Mouse (Mus musculus) testis, adult 2 months (tissue): Measurements from ENCODE around the gene Eif1ad. TPM values are rescaled to one million over a fixed set of nuclear protein-coding genes. Genes with fewer than 3 reads are reported as not detected.

ENCODE experiments used
- H3K27ac ChIP-seq: fragments of 200-500 bp; 2 replicates; pipeline ENCODE4 v1.5.1; 2012; ENCODE audit warnings: low read depth, low read length; ENCODE audit not compliant: control insufficient read depth, insufficient read depth
- H3K27me3 ChIP-seq: fragments of 200-500 bp; 2 replicates; pipeline ENCODE4 v1.6.1; 2012; ENCODE audit warnings: mild to moderate bottlenecking, low read length, moderate library complexity; ENCODE audit not compliant: control insufficient read depth, insufficient read depth
- H3K36me3 ChIP-seq: fragments of 200-500 bp; 2 replicates; pipeline ENCODE4 v1.6.1; 2012; ENCODE audit warnings: mild to moderate bottlenecking, low read length; ENCODE audit not compliant: control insufficient read depth, insufficient read depth
- H3K4me1 ChIP-seq: fragments of 200-500 bp; 2 replicates; pipeline ENCODE4 v1.6.1; 2012; ENCODE audit warnings: low read length; ENCODE audit not compliant: control insufficient read depth, insufficient read depth
- H3K4me3 ChIP-seq: fragments of 200-500 bp; 2 replicates; pipeline ENCODE4 v1.5.1; 2012; ENCODE audit warnings: low read depth, mild to moderate bottlenecking, low read length, moderate library complexity, mixed read lengths; ENCODE audit not compliant: control insufficient read depth
- CTCF ChIP-seq: fragments of 200-500 bp; IDR thresholded peaks from 2 replicates; pipeline ENCODE4 v1.5.1; 2012; ENCODE audit warnings: low read depth, mild to moderate bottlenecking, inconsistent platforms, low read length, moderate library complexity; ENCODE audit not compliant: control insufficient read depth, insufficient read depth, insufficient replicate concordance
- POLR2A ChIP-seq: fragments of 200-500 bp; IDR thresholded peaks from 2 replicates; pipeline ENCODE4 v1.6.1; 2012; ENCODE audit warnings: low read depth, mild to moderate bottlenecking, inconsistent platforms, low read length, moderate library complexity; ENCODE audit not compliant: control insufficient read depth
- polyA plus RNA-seq: library from polyadenylated mRNA; depleted of rRNA; stranded (reverse); fragments of >200 nt; gene quantifications from 2 replicates; pipeline ENCODE4 v1.2.3, GENCODE M21; 2012; rRNA removed

Gene Eif1ad
- polyA plus RNA-seq, 1 experiment, result 24.5 TPM

DNA sequence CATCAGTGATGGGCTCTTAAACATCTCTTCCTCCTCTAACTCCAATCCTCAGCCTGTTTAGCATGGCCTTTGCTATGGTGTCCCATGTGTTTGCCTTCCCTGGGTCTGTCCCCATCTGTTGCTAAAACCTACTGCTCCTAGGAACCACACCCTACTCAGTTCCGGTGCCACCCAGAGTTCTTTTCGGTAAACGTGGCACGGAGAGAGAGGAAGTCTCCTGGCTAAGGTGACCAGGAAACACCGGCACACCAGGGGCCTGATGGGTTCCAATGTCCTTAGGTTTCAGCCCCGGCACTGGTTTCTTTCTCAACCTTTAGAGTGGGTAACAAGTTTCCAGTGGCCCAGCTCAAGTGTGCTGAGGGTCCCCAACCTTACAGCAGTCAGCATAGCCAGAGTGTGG lies 54.0 kb downstream of the Eif1ad start:
- TF ChIP-seq POLR2A (no peak), CTCF (no peak)
- no peak overlapping the region for H3K4me3 ChIP-seq
- H3K27ac ChIP-seq, result no peak overlapping the region
- peaks cover 15% of the 10 kb centered on the region for H3K4me1 ChIP-seq
- H3K36me3 ChIP-seq, result peaks cover 2% of the 10 kb centered on the region
- H3K27me3 ChIP-seq, result no peaks in the 10 kb centered on the region

Other genes with a start within 250 kb of the Eif1ad start
- gene Klc2, start 248.2 kb upstream of the Eif1ad start, polyA plus RNA-seq, result 92.7 and 92.9 TPM in 2 replicates
- 163 and 169 TPM in 2 replicates for gene Pacs1, start 93.6 kb upstream of the Eif1ad start, polyA plus RNA-seq
- 92.2 and 93.4 TPM in 2 replicates for gene Sf3b2, start 71.3 kb upstream of the Eif1ad start, polyA plus RNA-seq
- 2.2 and 2.4 TPM in 2 replicates for gene Gal3st3, start 68.4 kb upstream of the Eif1ad start, polyA plus RNA-seq
- 219 and 262 TPM in 2 replicates for gene Catsper1, start 31.0 kb upstream of the Eif1ad start, polyA plus RNA-seq
- gene Cst6, start 17.2 kb upstream of the Eif1ad start, polyA plus RNA-seq, result 0.85 and 1.5 TPM in 2 replicates
- gene Banf1, start 427 bp downstream of the Eif1ad start, polyA plus RNA-seq, result 105 and 120 TPM in 2 replicates
- 27.4 and 32.8 TPM in 2 replicates for gene Sart1, start 22.0 kb downstream of the Eif1ad start, polyA plus RNA-seq
- gene Tsga10ip, start 35.8 kb downstream of the Eif1ad start, polyA plus RNA-seq, result 353 and 423 TPM in 2 replicates
- gene Drap1, start 58.2 kb downstream of the Eif1ad start, polyA plus RNA-seq, result 290 and 345 TPM in 2 replicates
- 82.3 and 88.1 TPM in 2 replicates for gene AI837181, start 58.4 kb downstream of the Eif1ad start, polyA plus RNA-seq
- 3.2 TPM in 2 replicates for gene Fosl1, start 80.8 kb downstream of the Eif1ad start, polyA plus RNA-seq
- gene Ccdc85b, start 91.2 kb downstream of the Eif1ad start, polyA plus RNA-seq, result 0.65 and 0.89 TPM in 2 replicates
- gene Fibp, start 93.9 kb downstream of the Eif1ad start, polyA plus RNA-seq, result 70.0 and 71.3 TPM in 2 replicates
- gene Ctsw, start 101.8 kb downstream of the Eif1ad start, polyA plus RNA-seq, result 0.14 TPM in 1 of 2 replicates, not detected in the other
- 17.3 and 17.6 TPM in 2 replicates for gene Efemp2, start 107.2 kb downstream of the Eif1ad start, polyA plus RNA-seq
- 55.3 and 69.7 TPM in 2 replicates for gene Mus81, start 121.7 kb downstream of the Eif1ad start, polyA plus RNA-seq
- 225 and 243 TPM in 2 replicates for gene Cfl1, start 123.7 kb downstream of the Eif1ad start, polyA plus RNA-seq
- 289 and 311 TPM in 2 replicates for gene 1700020D05Rik, start 137.0 kb downstream of the Eif1ad start, polyA plus RNA-seq
- 11.0 and 12.7 TPM in 2 replicates for gene Snx32, start 143.8 kb downstream of the Eif1ad start, polyA plus RNA-seq
- 8.5 and 10.1 TPM in 2 replicates for gene Ovol1, start 193.9 kb downstream of the Eif1ad start, polyA plus RNA-seq
- 15.4 and 16.7 TPM in 2 replicates for gene Ap5b1, start 201.3 kb downstream of the Eif1ad start, polyA plus RNA-seq
- 27.3 and 36.7 TPM in 2 replicates for gene Rnaseh2c, start 235.1 kb downstream of the Eif1ad start, polyA plus RNA-seq
- gene Kat5, start 243.5 kb downstream of the Eif1ad start, polyA plus RNA-seq, result 108 and 120 TPM in 2 replicates